19 mouse cellular contexts compared by ENCODE assay signal in genomic region chr6:113862955-113863354, GRCm38 (mm10).
DNase-seq lines count a peak whose midpoint lies in the region; TF ChIP-seq lines count a peak whose summit lies in the region.
"Had no signal": no experiment of that assay in that cellular context is flagged by ENCODE, and none has a peak within 500 bp of the region (broad histone marks: within the 10 kb centered on the region; RNA-seq: fewer than 3 reads in every experiment).

No protein-coding gene starts in this region.

- peak; percentile 60 for DNase-seq in cerebellum, adult 11-12 months
- DNase-seq in cerebellum, postnatal 4 days (ENCODE audit: low spot score in 2 of 2): no peak
- peak; percentile 65 for DNase-seq in cerebellum, adult 9-11 months
- no peak for DNase-seq in cerebellum, postnatal 36 days
- no peak for DNase-seq in layer of hippocampus, adult 2 months (ENCODE audit: low spot score in 2 of 2)
- DNase-seq in layer of hippocampus, postnatal 14 days (ENCODE audit: low spot score in 2 of 2): no peak
- peak; percentile 3 for DNase-seq in thymus, postnatal 14 days
- DNase-seq in thymus, postnatal 36 days: no peak
- DNase-seq: adrenal gland, adult 8-10 months; adrenal gland, postnatal 14 days; adrenal gland, postnatal 36 days; B cell, adult 2 months; cerebellum, adult 11 months; cerebellum, adult 8-10 months; forebrain, postnatal 0 days had no signal

- TF ChIP-seq CTCF in layer of hippocampus, adult 2 months (conservative IDR thresholded peaks at IDR 0.05): no peak

- no peak overlapping the region for H3K4me3 ChIP-seq in layer of hippocampus, adult 2 months
- H3K4me3 ChIP-seq: embryonic facial prominence, embryonic 10.5 days; embryonic facial prominence, embryonic 12.5 days; forebrain, embryonic 13.5 days; forebrain, embryonic 15.5 days had no signal

- peak overlapping the region; percentile 39; the same call in 1 of the 2 replicates for H3K27ac ChIP-seq in layer of hippocampus, adult 2 months
- H3K27ac ChIP-seq: embryonic facial prominence, embryonic 10.5 days; embryonic facial prominence, embryonic 12.5 days; forebrain, embryonic 13.5 days had no signal

Comparison
In these comparisons a context has a peak if more than half of its experiments do, and no peak if none do; other contexts are left out.
1. DNase-seq: peak in cerebellum, adult 11-12 months (single experiment), cerebellum, adult 9-11 months (single experiment) and thymus, postnatal 14 days (single experiment); none in cerebellum, postnatal 4 days (0 of 2), cerebellum, postnatal 36 days (0 of 2), layer of hippocampus, adult 2 months (0 of 2), layer of hippocampus, postnatal 14 days (0 of 2) and thymus, postnatal 36 days (0 of 2).